Mouse (Mus musculus) forebrain, embryonic 13.5 days (tissue): ENCODE results near the gene Gm10563. TPM values are rescaled to one million over a fixed set of nuclear protein-coding genes. Genes with fewer than 3 reads are reported as not detected.
A peak's percentile ranks its signal among the peaks of the same experiment; 100 is the strongest.
"Not testable (repeated sequence)": the region's sequence is repeated elsewhere in the genome, so short reads cannot be mapped to it uniquely, and the experiment has no call there.

ENCODE experiments used
- ATAC-seq: fragments of 200-750 bp; cut with Nextera tagmentation; 2 replicates; pipeline ENCODE4 v1.8.0; 2017
- H3K27ac ChIP-seq: fragments of 300-500 bp; sonication (generic); 2 replicates; pipeline ENCODE4 v1.5.1; 2015; ENCODE audit warnings: inconsistent platforms, mild to moderate bottlenecking, moderate library complexity
- H3K27me3 ChIP-seq: fragments of 300-500 bp; sonication (generic); 2 replicates; pipeline ENCODE4 v1.6.1; 2015; ENCODE audit warnings: mild to moderate bottlenecking, inconsistent platforms
- H3K36me3 ChIP-seq: fragments of 300-500 bp; sonication (generic); 2 replicates; pipeline ENCODE4 v1.6.1; 2015; ENCODE audit warnings: mild to moderate bottlenecking, inconsistent platforms; ENCODE audit not compliant: poor library complexity, severe bottlenecking
- H3K4me1 ChIP-seq: fragments of 300-500 bp; sonication (generic); 2 replicates; pipeline ENCODE4 v1.6.1; 2015; ENCODE audit warnings: inconsistent platforms
- H3K4me2 ChIP-seq: fragments of 300-500 bp; sonication (generic); 2 replicates; pipeline ENCODE4 v1.6.1; 2015; ENCODE audit warnings: inconsistent platforms, mild to moderate bottlenecking, moderate library complexity
- H3K4me3 ChIP-seq: fragments of 300-500 bp; sonication (generic); 2 replicates; pipeline ENCODE4 v1.5.1; 2015; ENCODE audit warnings: mild to moderate bottlenecking, inconsistent platforms
- H3K9ac ChIP-seq: fragments of 300-500 bp; sonication (generic); 2 replicates; pipeline ENCODE4 v1.6.1; 2015; ENCODE audit warnings: mild to moderate bottlenecking, inconsistent platforms
- H3K9me3 ChIP-seq: fragments of 300-500 bp; sonication (generic); replicated peaks from 2 replicates; pipeline ENCODE4 v1.6.1; 2016; ENCODE audit warnings: inconsistent platforms
- WGBS: fragments of 180-500 bp; shearing (Covaris S2); methylation state at CpG from one replicate; pipeline ENCODE4 v1.1.7; 2015; 5-methylcytosine and 5-hydroxymethylcytosine counted together
- polyA plus RNA-seq: library from polyadenylated mRNA; unstranded; fragments of >200 nt; fragmentation: Nextera tagmentation; extraction: Ambion mirVana; gene quantifications from 2 replicates; pipeline ENCODE4 v1.2.1, GENCODE M21; 2015

The Gm10563 gene
- not detected in 2 replicates for polyA plus RNA-seq

DNA sequence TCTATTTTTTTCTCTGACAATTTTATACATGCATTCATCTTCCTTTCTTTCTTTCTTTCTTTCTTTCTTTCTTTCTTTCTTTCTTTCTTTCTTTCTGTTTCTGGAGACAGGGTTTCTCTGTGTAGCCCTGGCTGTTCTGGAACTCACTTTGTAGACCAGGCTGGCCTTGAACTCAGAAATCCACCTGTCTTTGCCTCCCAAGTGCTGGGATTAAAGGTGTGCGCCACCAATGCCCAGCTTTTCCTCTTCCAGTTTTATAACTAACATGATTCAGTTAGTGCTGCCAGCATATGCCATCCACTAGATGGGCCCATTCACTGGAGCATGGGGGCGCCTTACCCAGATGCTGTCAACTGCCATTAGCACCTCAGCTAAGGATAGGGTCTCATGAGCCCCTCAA, at the start of gene Gm10563:
Gene Gm10563 (minus strand): TSS at position 101 of the 400 bp plus-strand sequence.
- 95% methylated on average over 2 of the region's 2 CpGs for WGBS
- not testable (repeated sequence) for ATAC-seq, H3K9me3 ChIP-seq

DNA sequence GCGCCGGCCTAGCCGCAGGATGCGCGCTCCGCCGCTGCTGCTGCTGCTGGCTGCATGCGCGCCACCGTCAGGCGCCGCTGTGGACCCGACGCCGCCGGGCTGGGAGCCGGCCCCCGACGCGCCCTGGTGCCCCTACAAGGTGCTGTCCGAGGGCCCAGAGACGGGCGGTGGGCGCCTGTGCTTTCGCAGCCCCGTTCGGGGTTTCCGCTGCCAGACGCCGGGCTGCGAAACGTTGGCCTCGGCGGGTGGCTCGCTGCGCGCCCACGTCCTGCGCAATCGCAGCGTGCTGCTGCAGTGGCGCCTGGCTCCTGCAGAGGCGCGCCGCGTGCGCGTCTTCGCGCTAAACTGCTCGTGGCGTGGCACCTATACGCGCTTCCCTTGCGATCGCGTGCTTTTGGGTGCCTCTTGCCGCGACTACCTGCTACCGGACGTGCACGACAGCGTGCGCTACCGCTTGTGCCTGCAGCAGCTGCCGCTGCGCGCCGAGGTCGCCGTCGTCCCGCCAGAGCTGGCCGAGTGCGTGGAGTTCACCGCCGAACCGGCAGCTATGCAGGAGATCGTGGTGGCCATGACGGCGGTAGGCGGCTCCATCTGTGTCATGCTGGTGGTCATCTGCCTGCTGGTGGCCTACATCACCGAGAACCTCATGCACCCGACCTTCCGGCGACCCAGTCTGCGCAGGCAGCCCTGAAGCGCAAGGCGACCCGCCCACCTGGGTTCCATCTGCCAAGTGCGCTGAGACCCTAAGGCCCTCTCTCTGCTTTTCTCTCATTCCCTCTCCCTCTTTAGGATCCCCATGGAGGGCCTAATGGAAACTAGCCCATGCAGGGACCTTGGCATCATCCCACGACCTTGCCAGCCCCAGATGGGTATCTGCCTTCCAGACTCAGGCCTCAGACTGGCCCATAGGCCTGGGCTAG, 49.5 kb upstream of the Gm10563 start:
- Histone ChIP-seq H3K4me1 (peaks cover 23% of the 10 kb centered on the region), H3K27me3 (peaks cover 22% of the 10 kb centered on the region), H3K36me3 (no peaks in the 10 kb centered on the region), H3K9me3 (no peaks in the 10 kb centered on the region), H3K4me2 (peak overlapping the region; percentile 87), H3K9ac (peak overlapping the region; percentile 77), H3K4me3 (peak overlapping the region; percentile 61), H3K27ac (peak overlapping the region; percentile 74)
- whole genome bisulfite sequencing = under 1% methylated on average over 89 of the region's 92 CpGs
- peak; percentile 81 for ATAC-seq

More for the DNA sequence above, at the start of gene Gm10563:
- H3K4me2 ChIP-seq, H3K4me3 ChIP-seq, H3K27me3 ChIP-seq, H3K27ac ChIP-seq, H3K4me1 ChIP-seq, H3K9ac ChIP-seq: not testable (repeated sequence)
- H3K36me3 ChIP-seq = peaks cover 88% of the 10 kb centered on the region

DNA sequence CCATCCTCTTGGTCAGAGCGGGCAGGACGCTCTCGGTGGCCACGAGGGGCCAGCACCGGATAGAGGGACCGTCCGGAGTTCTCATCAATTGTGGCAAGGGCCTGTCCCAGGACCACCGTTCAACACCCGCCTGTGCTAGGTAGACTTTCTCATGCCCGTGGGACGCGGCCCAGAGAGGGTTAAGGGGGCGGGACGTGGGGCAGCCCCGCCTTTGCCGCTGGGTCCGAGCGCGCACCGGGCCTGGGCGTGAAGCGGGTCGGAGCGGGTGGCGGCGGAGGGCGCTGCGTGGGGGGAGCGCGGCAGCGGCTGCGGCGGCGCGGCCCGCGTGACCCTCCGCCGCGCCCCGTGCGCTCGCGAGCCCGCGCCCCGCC, 48.9 kb upstream of the Gm10563 start, which contains the start of gene Fndc10:
Gene Fndc10 (plus strand): TSS at position 232 of the 371 bp plus-strand sequence.
- ATAC-seq = peak; percentile 91
- H3K36me3 ChIP-seq = no peaks in the 10 kb centered on the region

DNA sequence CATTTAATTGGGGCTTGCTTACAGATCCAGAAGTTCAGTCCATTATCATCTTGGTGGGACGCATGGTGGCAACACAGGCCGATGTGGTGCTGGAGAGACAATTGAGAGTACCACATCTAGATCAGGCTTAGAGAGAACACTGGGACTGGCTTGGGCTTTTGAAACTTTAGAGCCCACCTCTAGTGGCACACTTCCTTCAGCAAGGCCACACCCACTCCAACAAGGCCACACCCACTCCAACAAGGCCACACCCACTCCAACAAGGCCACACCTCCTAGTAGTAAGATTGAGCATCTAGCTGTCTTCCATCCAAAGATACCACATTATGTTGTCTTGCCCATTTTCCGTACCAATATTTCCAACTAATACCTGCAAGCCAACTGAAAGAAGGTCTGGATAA, 47.2 kb upstream of the Gm10563 start:
- no peak overlapping the region for H3K4me2 ChIP-seq
- 99% methylated on average over 3 of the region's 3 CpGs for WGBS
- no peak overlapping the region for H3K9ac ChIP-seq
- H3K9me3 ChIP-seq = no peaks in the 10 kb centered on the region
- H3K36me3 ChIP-seq = no peaks in the 10 kb centered on the region
- H3K27me3 ChIP-seq = peaks cover 22% of the 10 kb centered on the region
- no peak for ATAC-seq
- H3K27ac ChIP-seq = no peak overlapping the region
- H3K4me1 ChIP-seq = peaks cover 23% of the 10 kb centered on the region
- no peak overlapping the region for H3K4me3 ChIP-seq

More for the DNA sequence above, 48.9 kb upstream of the Gm10563 start, which contains the start of gene Fndc10:
- WGBS = 0% methylated on average over 26 of the region's 47 CpGs
- H3K27me3 ChIP-seq = peaks cover 22% of the 10 kb centered on the region
- H3K9ac ChIP-seq = peak within 1 kb of the TSS; percentile 77
- peak within 1 kb of the TSS; percentile 61 for H3K4me3 ChIP-seq
- peak within 1 kb of the TSS; percentile 87 for H3K4me2 ChIP-seq
- no peaks in the 10 kb centered on the region for H3K9me3 ChIP-seq
- H3K4me1 ChIP-seq = peaks cover 23% of the 10 kb centered on the region
- H3K27ac ChIP-seq = peak within 1 kb of the TSS; percentile 74

DNA sequence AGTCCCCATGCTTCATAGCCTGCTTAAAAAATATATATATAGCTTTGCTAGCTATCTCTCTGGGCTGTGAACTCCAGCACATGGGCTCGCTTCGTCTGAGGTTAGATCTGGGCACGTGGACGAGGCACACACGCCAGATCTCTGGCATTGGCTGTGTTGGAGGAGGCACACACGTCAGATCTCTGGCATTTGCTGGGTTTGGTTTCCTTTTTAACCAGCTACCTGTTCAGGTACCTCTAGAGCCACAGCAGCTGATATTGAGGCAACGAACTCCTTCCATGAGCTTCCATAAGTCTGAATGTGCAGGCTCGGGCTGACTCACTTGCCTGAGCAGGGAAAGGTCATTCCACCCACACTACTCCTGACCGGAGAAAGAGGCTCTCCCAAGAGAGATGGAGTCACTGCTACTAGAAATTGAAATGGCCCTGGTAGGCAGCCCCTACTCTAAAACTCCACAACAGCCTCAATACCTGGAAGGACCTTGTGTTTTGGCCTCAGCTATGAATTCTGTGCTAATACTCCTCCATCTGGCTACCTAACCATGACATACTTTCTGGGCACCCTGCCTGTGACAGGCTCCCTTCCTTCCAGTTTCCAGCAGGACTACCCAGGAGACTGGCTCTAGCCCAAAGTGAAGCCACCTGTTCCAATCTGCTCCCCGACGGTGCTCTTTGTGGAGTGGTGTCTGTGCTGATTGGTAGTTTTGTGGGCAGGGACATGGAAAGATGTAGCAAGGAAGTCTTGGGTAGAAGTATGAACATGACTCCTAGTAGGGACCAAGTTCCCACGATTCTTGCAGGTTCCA, 45.6 kb upstream of the Gm10563 start:
- H3K9me3 ChIP-seq = no peaks in the 10 kb centered on the region
- no peak overlapping the region for H3K4me2 ChIP-seq
- H3K4me1 ChIP-seq = peaks cover 17% of the 10 kb centered on the region
- ATAC-seq = no peak
- WGBS = 80% methylated on average over 12 of the region's 12 CpGs
- no peaks in the 10 kb centered on the region for H3K36me3 ChIP-seq
- H3K9ac ChIP-seq = no peak overlapping the region
- no peak overlapping the region for H3K27ac ChIP-seq
- H3K27me3 ChIP-seq = peaks cover 15% of the 10 kb centered on the region
- H3K4me3 ChIP-seq = no peak overlapping the region

DNA sequence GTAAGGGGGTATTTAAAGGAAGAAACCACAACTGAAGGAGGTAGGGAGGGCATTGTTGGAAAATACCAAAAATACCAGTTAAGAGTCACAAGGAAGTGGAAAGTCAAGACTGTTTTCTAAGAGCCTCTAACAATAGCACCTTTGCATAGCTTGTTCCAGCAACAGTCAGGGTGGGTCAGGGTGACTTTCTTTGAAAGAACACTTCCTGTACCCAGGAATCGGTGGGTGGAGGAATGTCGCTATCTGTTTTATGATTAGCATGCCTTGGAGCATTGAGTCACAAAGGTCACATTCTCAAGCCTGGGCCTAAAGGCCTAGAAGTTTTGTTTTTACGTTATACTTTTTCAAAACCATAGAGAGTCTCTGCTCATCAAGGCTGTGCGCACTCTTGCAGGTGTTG, 42.6 kb upstream of the Gm10563 start:
- H3K4me1 ChIP-seq, H3K4me2 ChIP-seq, H3K9ac ChIP-seq, H3K27me3 ChIP-seq, H3K4me3 ChIP-seq, H3K27ac ChIP-seq, H3K9me3 ChIP-seq, ATAC-seq, H3K36me3 ChIP-seq: not testable (repeated sequence)
- 90% methylated on average over 4 of the region's 4 CpGs for WGBS

DNA sequence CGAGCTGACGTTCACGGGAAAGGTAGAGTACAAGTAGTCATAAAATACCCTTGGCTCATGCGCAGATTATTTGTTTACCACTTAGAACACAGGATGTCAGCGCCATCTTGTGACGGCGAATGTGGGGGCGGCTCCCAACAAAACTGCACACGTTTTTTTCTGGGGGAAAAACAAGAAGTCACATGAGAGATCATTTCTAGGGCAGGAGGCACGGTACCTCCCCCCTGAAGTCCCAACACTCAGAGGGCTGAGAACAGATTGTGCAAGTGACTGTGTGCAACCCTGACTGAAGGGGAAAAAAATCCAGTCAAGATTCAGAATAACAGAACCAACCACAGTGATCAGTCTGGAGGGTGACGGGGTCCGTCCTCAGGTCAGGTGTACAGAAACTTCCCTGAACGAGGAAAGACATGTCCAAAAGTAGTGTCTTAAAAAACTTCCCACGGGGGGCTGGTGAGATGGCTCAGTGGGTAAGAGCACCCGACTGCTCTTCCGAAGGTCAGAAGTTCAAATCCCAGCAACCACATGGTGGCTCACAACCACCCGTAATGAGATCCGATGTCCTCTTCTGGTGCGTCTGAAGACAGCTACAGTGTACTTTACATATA, 38.6 kb upstream of the Gm10563 start:
- ATAC-seq = not testable (repeated sequence)

DNA sequence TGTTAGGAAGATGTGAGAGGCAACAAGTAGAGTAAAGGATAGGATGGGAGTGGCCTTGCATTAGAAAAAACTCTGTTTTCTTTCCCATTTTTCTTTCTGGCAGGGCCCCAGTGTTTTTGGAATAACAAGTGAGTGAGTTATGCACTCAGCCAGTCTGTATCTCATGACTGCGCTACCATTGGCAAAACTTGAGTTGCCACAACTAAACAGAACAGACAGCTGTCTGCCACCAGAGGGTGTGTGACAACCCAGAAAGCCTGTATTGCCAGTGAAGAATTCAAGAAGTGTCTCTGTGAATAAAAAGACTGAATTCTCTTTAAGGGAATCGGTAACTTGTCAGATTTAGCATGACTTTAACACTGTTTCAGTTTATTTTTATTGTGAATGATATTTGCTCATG, 30.8 kb upstream of the Gm10563 start:
- H3K27me3 ChIP-seq = 0 out of 2 replicates have a peak, but pooled peaks cover 4% of the 10 kb centered on the region
- H3K4me1 ChIP-seq = no peaks in the 10 kb centered on the region
- no peak overlapping the region for H3K4me3 ChIP-seq
- WGBS = 89% methylated on average over 2 of the region's 2 CpGs
- H3K4me2 ChIP-seq = no peak overlapping the region
- no peaks in the 10 kb centered on the region for H3K9me3 ChIP-seq
- H3K27ac ChIP-seq = no peak overlapping the region
- H3K9ac ChIP-seq = no peak overlapping the region
- no peaks in the 10 kb centered on the region for H3K36me3 ChIP-seq
- no peak for ATAC-seq

More for the DNA sequence above, 38.6 kb upstream of the Gm10563 start:
- not testable (repeated sequence) for H3K9ac ChIP-seq, H3K36me3 ChIP-seq, H3K4me3 ChIP-seq, H3K27ac ChIP-seq, H3K9me3 ChIP-seq, H3K4me1 ChIP-seq, H3K4me2 ChIP-seq, H3K27me3 ChIP-seq
- WGBS = 91% methylated on average over 16 of the region's 19 CpGs

DNA sequence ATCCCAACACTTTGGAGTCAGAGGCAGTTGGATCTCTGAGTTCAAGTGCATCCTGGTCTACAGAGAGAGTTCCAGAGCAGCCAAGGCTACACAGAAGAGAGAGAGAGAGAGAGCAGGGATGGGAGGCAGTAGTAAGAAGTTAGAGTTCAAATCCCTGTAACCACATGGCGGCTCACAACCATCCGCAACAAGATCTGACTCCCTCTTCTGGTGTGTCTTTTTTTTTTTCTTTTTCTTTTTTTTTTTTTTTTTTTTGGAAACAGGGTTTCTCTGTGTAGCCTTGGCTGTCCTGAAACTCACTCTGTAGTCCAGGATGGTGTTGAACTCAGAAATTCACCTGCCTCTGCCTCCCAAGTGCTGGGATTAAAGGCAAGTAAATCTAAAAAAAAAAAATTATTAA, 26.9 kb upstream of the Gm10563 start:
- WGBS = 57% methylated on average over 2 of the region's 2 CpGs

DNA sequence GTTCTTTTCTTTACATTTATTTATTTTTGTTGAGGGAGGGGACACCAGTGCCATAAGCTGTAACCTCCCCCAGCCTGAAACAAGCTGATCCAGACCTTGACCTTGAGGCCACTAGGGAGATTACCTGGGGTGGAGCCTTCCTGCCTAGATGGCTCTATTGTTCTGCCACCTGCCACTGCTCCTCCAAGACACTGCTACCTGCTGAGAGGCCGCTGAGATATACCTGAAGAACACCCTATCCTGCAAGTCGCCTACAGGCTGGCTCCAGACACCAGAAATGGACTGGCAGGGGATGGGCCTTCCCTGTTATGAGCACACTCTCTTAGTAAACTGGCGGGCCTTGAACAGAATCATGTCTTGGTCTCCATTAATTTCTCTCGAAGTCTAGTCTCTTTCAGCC, 25.0 kb upstream of the Gm10563 start:
- not testable (repeated sequence) for ATAC-seq, H3K4me2 ChIP-seq, H3K27me3 ChIP-seq, H3K9me3 ChIP-seq, H3K4me3 ChIP-seq, H3K9ac ChIP-seq, H3K27ac ChIP-seq, H3K36me3 ChIP-seq
- 60% methylated on average over 4 of the region's 4 CpGs for WGBS
- H3K4me1 ChIP-seq = peaks cover 18% of the 10 kb centered on the region

More for the DNA sequence above, 26.9 kb upstream of the Gm10563 start:
- Histone ChIP-seq H3K27me3 (0 out of 2 replicates have a peak, but pooled peaks cover 4% of the 10 kb centered on the region), H3K4me2 (no peak overlapping the region), H3K9ac (no peak overlapping the region), H3K36me3 (no peaks in the 10 kb centered on the region), H3K4me3 (no peak overlapping the region), H3K27ac (no peak overlapping the region), H3K4me1 (peaks cover 15% of the 10 kb centered on the region), H3K9me3 (no peaks in the 10 kb centered on the region)
- ATAC-seq = no peak

DNA sequence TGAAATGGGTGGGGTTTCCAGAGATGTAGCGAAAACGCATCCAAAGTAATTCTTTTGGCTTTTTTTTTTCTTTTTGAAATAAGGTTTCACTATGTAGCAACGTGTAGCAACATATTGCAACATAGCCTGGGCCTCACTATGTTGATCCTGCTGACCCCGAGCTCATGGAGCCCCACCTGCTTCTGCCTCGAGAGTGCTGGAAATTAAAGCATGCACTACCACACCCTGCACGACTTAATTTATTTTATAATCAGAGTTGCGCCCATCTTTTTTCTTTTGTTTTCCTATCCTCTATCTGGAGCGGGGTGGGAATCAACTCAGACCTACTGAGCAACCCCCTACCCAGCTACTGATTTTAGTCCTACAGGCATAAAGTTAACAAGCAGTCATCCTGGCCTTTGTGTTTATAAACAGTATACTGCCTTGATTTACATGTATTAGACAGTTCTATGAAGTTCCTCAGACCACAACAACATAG, 24.4 kb upstream of the Gm10563 start:
- Histone ChIP-seq H3K4me3 (peak overlapping the region; percentile 85), H3K36me3 (peaks cover 3% of the 10 kb centered on the region), H3K27ac (no peak overlapping the region), H3K4me2 (peak overlapping the region; percentile 93), H3K9me3 (no peaks in the 10 kb centered on the region), H3K27me3 (0 out of 2 replicates have a peak, but pooled peaks cover 4% of the 10 kb centered on the region), H3K9ac (no peak overlapping the region), H3K4me1 (peaks cover 18% of the 10 kb centered on the region)
- ATAC-seq = peak; percentile 48; the same call in 1 of the 2 replicates
- 2% methylated on average over 8 of the region's 8 CpGs for WGBS
